Mouse (Mus musculus) midbrain, embryonic 12.5 days (tissue): ENCODE results near the gene Sugp1. TPM values are rescaled to one million over a fixed set of nuclear protein-coding genes. Genes with fewer than 3 reads are reported as not detected.
A peak's percentile ranks its signal among the peaks of the same experiment; 100 is the strongest.
"Not testable (repeated sequence)": the region's sequence is repeated elsewhere in the genome, so short reads cannot be mapped to it uniquely, and the experiment has no call there.

ENCODE experiments used
- ATAC-seq: fragments of 200-750 bp; cut with Nextera tagmentation; 2 replicates; pipeline ENCODE4 v1.8.0; 2017; ENCODE audit warnings: low read depth, moderate TSS enrichment, moderate library complexity; ENCODE audit not compliant: low FRiP score
- H3K27ac ChIP-seq: fragments of 300-500 bp; sonication (generic); replicated peaks from 2 replicates; pipeline ENCODE4 v1.5.1; 2016; ENCODE audit warnings: mild to moderate bottlenecking
- H3K27me3 ChIP-seq: fragments of 300-500 bp; sonication (generic); 2 replicates; pipeline ENCODE4 v1.6.1; 2016; ENCODE audit warnings: mild to moderate bottlenecking
- H3K36me3 ChIP-seq: fragments of 300-500 bp; sonication (generic); 2 replicates; pipeline ENCODE4 v1.6.1; 2016
- H3K4me1 ChIP-seq: fragments of 300-500 bp; sonication (generic); 2 replicates; pipeline ENCODE4 v1.6.1; 2016
- H3K4me2 ChIP-seq: fragments of 300-500 bp; sonication (generic); replicated peaks from 2 replicates; pipeline ENCODE4 v1.6.1; 2016; ENCODE audit warnings: mild to moderate bottlenecking, moderate library complexity
- H3K4me3 ChIP-seq: fragments of 300-500 bp; sonication (generic); 2 replicates; pipeline ENCODE4 v1.5.1; 2016; ENCODE audit warnings: mild to moderate bottlenecking
- H3K9ac ChIP-seq: fragments of 300-500 bp; sonication (generic); replicated peaks from 2 replicates; pipeline ENCODE4 v1.6.1; 2016; ENCODE audit warnings: mild to moderate bottlenecking, moderate library complexity
- H3K9me3 ChIP-seq: fragments of 300-500 bp; sonication (generic); 2 replicates; pipeline ENCODE4 v1.6.1; 2016; ENCODE audit warnings: mild to moderate bottlenecking
- WGBS: fragments of 180-500 bp; shearing (Covaris S2); methylation state at CpG from one replicate; pipeline ENCODE4 v1.1.7; 2016; 5-methylcytosine and 5-hydroxymethylcytosine counted together
- polyA plus RNA-seq: library from polyadenylated mRNA; unstranded; fragments of >200 nt; fragmentation: Nextera tagmentation; extraction: Ambion mirVana; gene quantifications from 2 replicates; pipeline ENCODE4 v1.2.1, GENCODE M21; 2016

Sugp1 gene
- 55.6 and 56.8 TPM in 2 replicates for polyA plus RNA-seq

- H3K4me3 ChIP-seq = peak within 1 kb of the TSS; percentile 95
- H3K27me3 ChIP-seq = no peaks in the 10 kb centered on the region
- H3K9me3 ChIP-seq = no peaks in the 10 kb centered on the region
- ATAC-seq = peak; percentile 98
- no peaks in the 10 kb centered on the region for H3K36me3 ChIP-seq
- peak within 1 kb of the TSS; percentile 94 for H3K4me2 ChIP-seq
- WGBS = under 1% methylated on average over 65 of the region's 65 CpGs
- peak within 1 kb of the TSS; percentile 96 for H3K9ac ChIP-seq
- H3K4me1 ChIP-seq = peaks cover 36% of the 10 kb centered on the region
- H3K27ac ChIP-seq = peak within 1 kb of the TSS; percentile 73
These were observed at the start of gene Sugp1, which contains the start of gene Mau2 for GRCm38 (mm10) chr8:70042583-70043455. Sugp1 (plus strand) TSS chr8:70042813. Mau2 (minus strand) TSS chr8:70042734.

DNA sequence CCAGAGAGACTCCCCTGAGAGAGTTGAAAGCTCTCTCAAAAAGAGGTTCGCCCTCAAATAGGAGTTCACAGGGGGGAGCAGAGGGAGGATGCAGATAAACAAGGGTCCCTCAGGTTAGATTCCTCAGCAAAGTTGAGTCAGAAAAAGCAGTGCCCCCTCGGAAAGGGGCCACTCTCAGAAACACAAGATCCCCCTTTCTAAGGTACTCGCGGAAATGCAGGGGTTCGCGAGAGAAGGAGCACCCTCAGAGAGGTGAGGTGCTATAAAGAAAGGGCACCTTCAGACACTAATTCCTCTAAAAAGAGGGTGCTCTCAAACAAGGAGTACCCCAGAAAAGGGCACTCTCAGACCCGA, 47.2 kb upstream of the Sugp1 start:
- H3K27ac ChIP-seq = peak overlapping the region; percentile 91
- no peaks in the 10 kb centered on the region for H3K9me3 ChIP-seq
- no peak for ATAC-seq
- peak overlapping the region; percentile 87 for H3K4me2 ChIP-seq
- no peaks in the 10 kb centered on the region for H3K36me3 ChIP-seq
- 0% methylated on average over 7 of the region's 7 CpGs for WGBS
- H3K4me1 ChIP-seq = peaks cover 19% of the 10 kb centered on the region
- peak overlapping the region; percentile 74 for H3K4me3 ChIP-seq
- peak overlapping the region; percentile 79 for H3K9ac ChIP-seq
- no peaks in the 10 kb centered on the region for H3K27me3 ChIP-seq

- Histone ChIP-seq H3K9me3 (no peaks in the 10 kb centered on the region), H3K4me2 (peak within 1 kb of the TSS; percentile 87), H3K27ac (peak within 1 kb of the TSS; percentile 91), H3K9ac (peak within 1 kb of the TSS; percentile 79), H3K36me3 (no peaks in the 10 kb centered on the region), H3K4me3 (peak within 1 kb of the TSS; percentile 74), H3K4me1 (peaks cover 19% of the 10 kb centered on the region), H3K27me3 (no peaks in the 10 kb centered on the region)
- ATAC-seq = peak; percentile 100
- WGBS = under 1% methylated on average over 84 of the region's 87 CpGs
These were observed 46.6 kb upstream of the Sugp1 start, which contains the start of gene Gatad2a for GRCm38 (mm10) chr8:69995776-69996588. Gatad2a (minus strand) TSS chr8:69996384.

- H3K36me3 ChIP-seq = no peaks in the 10 kb centered on the region
- no peaks in the 10 kb centered on the region for H3K9me3 ChIP-seq
- H3K9ac ChIP-seq = peak overlapping the region; percentile 65
- H3K4me1 ChIP-seq = peaks cover 19% of the 10 kb centered on the region
- 2% methylated on average over 35 of the region's 35 CpGs for WGBS
- no peak for ATAC-seq
- peak overlapping the region; percentile 26; the same call in 1 of the 2 replicates for H3K27ac ChIP-seq
- no peaks in the 10 kb centered on the region for H3K27me3 ChIP-seq
- H3K4me3 ChIP-seq = peak overlapping the region; percentile 74
- H3K4me2 ChIP-seq = peak overlapping the region; percentile 87
These were observed 45.9 kb upstream of the Sugp1 start for GRCm38 (mm10) chr8:69996589-69997285.

DNA sequence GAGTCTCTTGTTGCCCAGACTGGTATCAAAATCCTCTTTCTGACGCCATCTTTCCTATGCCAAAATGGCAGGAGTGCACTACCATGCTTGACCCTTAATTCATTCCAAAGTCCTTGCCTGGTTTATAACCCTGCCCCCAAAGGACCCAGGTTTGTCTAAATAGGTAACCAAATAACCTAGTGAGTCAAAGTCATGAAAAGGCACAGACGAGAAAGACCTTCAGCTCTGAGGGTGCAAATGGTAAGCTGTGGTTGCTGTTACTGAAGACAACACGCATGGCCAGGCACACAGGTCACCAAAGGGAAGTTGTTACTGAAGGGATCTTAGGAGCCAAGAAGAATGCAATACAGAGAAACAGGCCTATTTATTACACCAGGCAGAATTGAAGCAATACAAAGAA, 43.9 kb upstream of the Sugp1 start:
- Histone ChIP-seq H3K9ac (no peak overlapping the region), H3K9me3 (no peaks in the 10 kb centered on the region), H3K27ac (no peak overlapping the region), H3K4me2 (no peak overlapping the region), H3K36me3 (no peaks in the 10 kb centered on the region), H3K27me3 (no peaks in the 10 kb centered on the region), H3K4me3 (no peak overlapping the region), H3K4me1 (peaks cover 19% of the 10 kb centered on the region)
- 84% methylated on average over 3 of the region's 3 CpGs for WGBS
- no peak for ATAC-seq

DNA sequence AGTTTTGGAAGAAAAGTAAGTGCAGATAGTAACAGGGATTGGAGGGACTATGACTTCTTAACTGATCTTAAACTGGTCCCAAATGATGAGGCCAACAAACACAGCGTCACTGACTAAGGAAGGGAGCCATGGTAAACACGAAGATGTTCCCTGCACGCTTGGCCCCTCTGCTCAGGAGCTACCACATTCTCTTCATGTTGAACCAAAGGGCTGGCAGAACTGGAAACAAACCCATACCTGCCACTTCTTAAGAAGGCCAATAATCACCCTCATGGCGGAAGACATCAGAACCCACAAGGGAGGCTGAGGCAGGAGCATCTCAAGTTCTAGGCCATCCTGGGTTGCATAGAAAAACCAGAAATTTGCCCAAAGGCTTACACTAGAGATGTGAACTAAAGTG, 43.4 kb upstream of the Sugp1 start:
- H3K27me3 ChIP-seq = no peaks in the 10 kb centered on the region
- no peak overlapping the region for H3K9ac ChIP-seq
- WGBS = 94% methylated on average over 4 of the region's 4 CpGs
- no peak overlapping the region for H3K4me2 ChIP-seq
- ATAC-seq = no peak
- H3K9me3 ChIP-seq = no peaks in the 10 kb centered on the region
- no peak overlapping the region for H3K4me3 ChIP-seq
- no peak overlapping the region for H3K27ac ChIP-seq
- no peaks in the 10 kb centered on the region for H3K36me3 ChIP-seq
- peaks cover 14% of the 10 kb centered on the region for H3K4me1 ChIP-seq

GRCm38 (mm10) chr8:70000226-70000625, 42.4 kb upstream of the Sugp1 start:
- Histone ChIP-seq H3K9ac (no peak overlapping the region), H3K27me3 (no peaks in the 10 kb centered on the region), H3K4me3 (no peak overlapping the region), H3K4me2 (no peak overlapping the region), H3K36me3 (no peaks in the 10 kb centered on the region), H3K4me1 (peaks cover 5% of the 10 kb centered on the region), H3K9me3 (no peaks in the 10 kb centered on the region), H3K27ac (no peak overlapping the region)
- ATAC-seq = no peak
- 84% methylated on average over 2 of the region's 2 CpGs for WGBS

GRCm38 (mm10) chr8:70001176-70001891, 41.3 kb upstream of the Sugp1 start:
- Histone ChIP-seq H3K36me3 (no peaks in the 10 kb centered on the region), H3K4me3 (no peak overlapping the region), H3K4me2 (peak overlapping the region; percentile 28), H3K9ac (no peak overlapping the region), H3K27ac (no peak overlapping the region), H3K4me1 (0 out of 2 replicates have a peak, but pooled peaks cover 3% of the 10 kb centered on the region), H3K27me3 (no peaks in the 10 kb centered on the region), H3K9me3 (no peaks in the 10 kb centered on the region)
- no peak for ATAC-seq
- 4% methylated on average over 16 of the region's 16 CpGs for WGBS

DNA sequence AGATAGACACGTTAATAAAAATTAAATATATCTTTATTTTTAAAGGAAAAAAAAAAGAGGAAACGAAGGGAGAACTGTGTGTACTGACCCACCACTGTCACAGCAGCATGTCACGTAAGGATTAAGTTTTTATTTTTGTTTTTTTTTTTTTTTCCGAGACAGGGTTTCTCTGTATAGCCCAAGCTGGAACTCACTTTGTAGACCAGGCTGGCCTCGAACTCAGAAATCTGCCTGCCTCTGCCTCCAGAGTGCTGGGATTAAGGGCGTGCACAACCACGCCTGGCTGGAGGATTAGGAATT, 40.8 kb upstream of the Sugp1 start:
- H3K4me2 ChIP-seq, H3K36me3 ChIP-seq, H3K9me3 ChIP-seq, H3K27me3 ChIP-seq, H3K9ac ChIP-seq, H3K27ac ChIP-seq, H3K4me3 ChIP-seq, H3K4me1 ChIP-seq, ATAC-seq: not testable (repeated sequence)
- WGBS = 43% methylated on average over 7 of the region's 7 CpGs

DNA sequence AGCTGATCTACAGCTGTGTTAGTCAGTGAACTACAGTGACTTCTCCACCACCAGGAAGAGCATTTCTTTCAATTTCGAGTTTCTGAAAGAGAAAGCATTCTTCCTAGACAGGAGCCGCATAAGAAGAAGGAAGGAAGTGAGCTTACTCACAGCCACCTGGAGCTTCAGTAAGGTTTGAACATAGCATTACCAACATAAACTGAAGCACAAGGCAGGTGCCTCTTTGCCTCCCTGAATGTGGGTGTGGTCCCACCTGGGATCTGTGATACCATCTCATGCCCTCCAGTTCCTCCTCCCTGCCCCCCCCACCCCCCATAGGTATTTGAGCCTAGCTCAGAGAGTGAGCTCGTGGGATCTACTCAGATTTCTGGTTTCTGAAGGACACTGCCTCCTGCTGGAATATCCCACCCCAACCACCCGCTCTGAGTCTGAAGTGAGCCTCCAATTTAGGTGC, 39.4 kb upstream of the Sugp1 start:
- Histone ChIP-seq H3K36me3 (no peaks in the 10 kb centered on the region), H3K9ac (no peak overlapping the region), H3K4me3 (no peak overlapping the region), H3K4me2 (no peak overlapping the region), H3K4me1 (no peaks in the 10 kb centered on the region), H3K9me3 (no peaks in the 10 kb centered on the region), H3K27me3 (no peaks in the 10 kb centered on the region), H3K27ac (no peak overlapping the region)
- WGBS = 55% methylated on average over 4 of the region's 4 CpGs
- ATAC-seq = no peak

DNA sequence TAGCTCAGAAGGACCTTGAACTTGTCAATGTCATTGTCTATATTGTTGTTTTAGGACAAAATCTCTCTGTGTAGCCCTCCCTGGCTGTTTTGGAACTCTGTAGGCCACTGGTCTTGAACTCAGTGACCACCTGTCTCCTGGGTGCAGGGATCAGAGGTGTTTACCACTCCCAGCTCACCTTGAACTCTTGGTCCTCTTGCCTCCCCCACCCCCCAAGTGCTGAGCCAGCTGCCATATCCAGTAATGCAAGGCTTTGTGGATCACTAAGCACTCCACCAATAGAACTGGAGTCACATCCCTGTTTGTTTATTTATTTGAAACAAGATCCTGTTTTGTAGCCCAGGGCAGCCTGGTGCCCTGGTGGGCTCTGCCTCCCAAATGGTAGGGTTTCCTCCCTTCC, 38.3 kb upstream of the Sugp1 start:
- ATAC-seq = no peak
- no peak overlapping the region for H3K4me3 ChIP-seq
- H3K27ac ChIP-seq = no peak overlapping the region

More for the DNA sequence above, 38.3 kb upstream of the Sugp1 start:
- Histone ChIP-seq H3K9me3 (no peaks in the 10 kb centered on the region), H3K27me3 (no peaks in the 10 kb centered on the region), H3K9ac (no peak overlapping the region), H3K4me1 (no peaks in the 10 kb centered on the region), H3K4me2 (no peak overlapping the region), H3K36me3 (no peaks in the 10 kb centered on the region)
